ENCODE assay signal across 33 mouse cellular contexts in genomic region chr7:64149337-64149736, GRCm38 (mm10). TPM values are rescaled to one million over a fixed set of nuclear protein-coding genes. Genes with fewer than 3 reads are reported as not detected.
"Had no signal": no experiment of that assay in that cellular context is flagged by ENCODE, and none has a peak within 500 bp of the region (broad histone marks: within the 10 kb centered on the region; RNA-seq: fewer than 3 reads in every experiment).

No protein-coding gene starts in this region.

- H3K4me3 ChIP-seq: limb, embryonic 10.5 days; limb, embryonic 12.5 days; limb, embryonic 13.5 days; limb, embryonic 15.5 days; liver, embryonic 12.5 days; liver, embryonic 13.5 days; liver, embryonic 15.5 days; lung, embryonic 15.5 days; megakaryocyte, embryonic 14.5 days; midbrain, embryonic 10.5 days; midbrain, embryonic 12.5 days; midbrain, embryonic 13.5 days; midbrain, embryonic 15.5 days; myocyte; neural tube, embryonic 12.5 days had no signal

- H3K27me3 ChIP-seq: limb, embryonic 12.5 days; limb, embryonic 13.5 days; limb, embryonic 15.5 days; liver, embryonic 12.5 days; liver, embryonic 13.5 days; liver, embryonic 15.5 days; lung, embryonic 15.5 days; midbrain, embryonic 12.5 days; midbrain, embryonic 13.5 days; midbrain, embryonic 15.5 days; neural tube, embryonic 12.5 days had no signal

- DNase-seq: left cerebral cortex, postnatal 4 days; liver; liver, embryonic 13.5 days; liver, postnatal 0 days; lung, adult 18-20 months; lung, adult 2 months; lung, postnatal 14 days had no signal

- H3K9ac ChIP-seq: limb, embryonic 12.5 days; limb, embryonic 13.5 days; limb, embryonic 15.5 days; liver, embryonic 12.5 days; liver, embryonic 13.5 days; liver, embryonic 14.5 days; liver, embryonic 15.5 days; liver, postnatal 0 days; lung, embryonic 14.5 days; lung, embryonic 15.5 days; midbrain, embryonic 12.5 days; midbrain, embryonic 13.5 days; midbrain, embryonic 15.5 days; neural tube, embryonic 12.5 days had no signal

- H3K4me2 ChIP-seq: limb, embryonic 12.5 days; limb, embryonic 13.5 days; limb, embryonic 15.5 days; liver, embryonic 11.5 days; liver, embryonic 12.5 days; liver, embryonic 13.5 days; liver, embryonic 15.5 days; lung, embryonic 14.5 days; lung, embryonic 15.5 days; midbrain, embryonic 11.5 days; midbrain, embryonic 12.5 days; midbrain, embryonic 13.5 days; midbrain, embryonic 15.5 days; neural tube, embryonic 12.5 days had no signal

- H3K27ac ChIP-seq: limb, embryonic 10.5 days; limb, embryonic 12.5 days; limb, embryonic 13.5 days; limb, embryonic 15.5 days; liver, embryonic 12.5 days; liver, embryonic 13.5 days; liver, embryonic 14.5 days; liver, embryonic 15.5 days; lung, embryonic 15.5 days; macrophage; midbrain, embryonic 10.5 days; midbrain, embryonic 12.5 days; midbrain, embryonic 13.5 days; midbrain, embryonic 15.5 days; neural tube, embryonic 12.5 days had no signal

- H3K36me3 ChIP-seq: limb, embryonic 10.5 days; limb, embryonic 12.5 days; limb, embryonic 13.5 days; limb, embryonic 15.5 days; liver, embryonic 12.5 days; liver, embryonic 13.5 days; liver, embryonic 15.5 days; lung, embryonic 15.5 days; midbrain, embryonic 10.5 days; midbrain, embryonic 12.5 days; midbrain, embryonic 13.5 days; midbrain, embryonic 15.5 days; neural tube, embryonic 12.5 days had no signal

- ATAC-seq: liver, embryonic 12.5 days; liver, postnatal 0 days; lung, postnatal 0 days; midbrain, embryonic 13.5 days; midbrain, embryonic 15.5 days; midbrain, embryonic 16.5 days had no signal

- H3K9me3 ChIP-seq: limb, embryonic 10.5 days; limb, embryonic 12.5 days; limb, embryonic 13.5 days; limb, embryonic 15.5 days; liver, embryonic 12.5 days; liver, embryonic 13.5 days; liver, embryonic 15.5 days; lung, embryonic 15.5 days; megakaryocyte, embryonic 14.5 days; midbrain, embryonic 10.5 days; midbrain, embryonic 12.5 days; midbrain, embryonic 13.5 days; midbrain, embryonic 15.5 days; neural tube, embryonic 12.5 days had no signal

- H3K4me1 ChIP-seq: limb, embryonic 10.5 days; limb, embryonic 12.5 days; limb, embryonic 13.5 days; limb, embryonic 15.5 days; liver, embryonic 12.5 days; liver, embryonic 13.5 days; liver, embryonic 15.5 days; lung, embryonic 15.5 days; megakaryocyte, embryonic 14.5 days; midbrain, embryonic 12.5 days; midbrain, embryonic 13.5 days; midbrain, embryonic 15.5 days; neural tube, embryonic 12.5 days had no signal

RNA-seq across cellular contexts. Expression of gene Trpm1, which starts 4.3 kb away (rescaled TPM):
- total RNA-seq: liver, adult 2 months; megakaryocyte progenitor cell, adult 5-6 weeks; megakaryocyte, adult 5-6 weeks; monocyte, adult 5-6 weeks had no signal
- polyA plus RNA-seq: liver, embryonic 12.5 days; liver, embryonic 13.5 days; liver, embryonic 14.5 days; liver, embryonic 15.5 days; liver, embryonic 16.5 days; liver, postnatal 0 days; lung, embryonic 14.5 days; lung, embryonic 15.5 days; lung, postnatal 0 days; macrophage had no signal
